Mouse (Mus musculus): ENCODE measurements around the gene Rcc2. TPM values are rescaled to one million over a fixed set of nuclear protein-coding genes. Genes with fewer than 3 reads are reported as not detected.
A peak's percentile ranks its signal among the peaks of the same experiment; 100 is the strongest.

Gene Rcc2
- total and polyA plus RNA-seq, 3 experiments, result 254 to 427 (median 270) TPM

GRCm38 (mm10) chr4:140761601-140762000, 61.3 kb downstream of the Rcc2 start:
- no peak for DNase-seq (ENCODE audit: low read depth, low spot score)
- Histone ChIP-seq H3K4me1 (ENCODE audit: control insufficient read depth in 1 of 2, insufficient read depth in 2 of 2, low read length in 2 of 2) (peaks cover 0 to 3% of the 10 kb centered on the region in 2 experiments; a peak in 1 of 4 replicates), H3K9me3 (replicated peaks; ENCODE audit: insufficient read depth, low read length) (no peaks in the 10 kb centered on the region), H3K79me2 (ENCODE audit: control insufficient read depth, insufficient read depth, low read length, poor library complexity) (no peaks in the 10 kb centered on the region), H3K36me3 (ENCODE audit: control insufficient read depth in 1 of 2, insufficient read depth in 2 of 2, low read length in 2 of 2) (no peaks in the 10 kb centered on the region), H3K4me3 (ENCODE audit: control insufficient read depth in 1 of 2, insufficient read depth in 1 of 2, low read depth in 2 of 2, low read length in 2 of 2) (no peak overlapping the region), H3K9ac (ENCODE audit: control insufficient read depth, low read depth, low read length, poor library complexity, severe bottlenecking) (no peak overlapping the region), H3K27ac (ENCODE audit: control insufficient read depth, low read depth, low read length) (no peak overlapping the region), H3K27me3 (ENCODE audit: control insufficient read depth in 1 of 2, insufficient read depth in 2 of 2, low read length in 2 of 2) (no peaks in the 10 kb centered on the region; a peak in 1 of 4 replicates)
- TF ChIP-seq MAFK (IDR thresholded peaks at IDR 0.05; ENCODE audit: borderline replicate concordance, low read depth, low read length) (no peak), USF1 (IDR thresholded peaks at IDR 0.05; ENCODE audit: low read depth, low read length) (no peak), POLR2AphosphoS2 (IDR thresholded peaks at IDR 0.05; ENCODE audit: low read length) (no peak), ZKSCAN1 (IDR thresholded peaks at IDR 0.05; ENCODE audit: low read depth, low read length) (no peak), SMC3 (IDR thresholded peaks at IDR 0.05; ENCODE audit: low read depth, low read length) (no peak), CTCF (IDR thresholded peaks at IDR 0.05 in 2 of 3, conservative IDR thresholded peaks at IDR 0.05 in 1 of 3; ENCODE audit: control insufficient read depth in 1 of 3, insufficient read depth in 1 of 3, low read depth in 2 of 3, low read length in 3 of 3, poor library complexity in 1 of 3, severe bottlenecking in 1 of 3) (no peak), ZC3H11A (IDR thresholded peaks at IDR 0.05; ENCODE audit: low read depth, low read length) (no peak), MXI1 (IDR thresholded peaks at IDR 0.05; ENCODE audit: low read depth, low read length) (no peak), POLR2AphosphoS5 (IDR thresholded peaks at IDR 0.05; ENCODE audit: borderline replicate concordance, low read depth, low read length) (no peak), BHLHE40 (IDR thresholded peaks at IDR 0.05; ENCODE audit: borderline replicate concordance, low read depth, low read length) (no peak), TAL1 (IDR thresholded peaks at IDR 0.05; ENCODE audit: low read length) (no peak), POLR2A (IDR thresholded peaks at IDR 0.05; ENCODE audit: control insufficient read depth in 1 of 2, insufficient read depth in 1 of 2, low read depth in 1 of 2, low read length in 2 of 2, poor library complexity in 1 of 2) (no peak), KAT2A (conservative IDR thresholded peaks at IDR 0.05; ENCODE audit: low read depth, low read length) (no peak), SIN3A (IDR thresholded peaks at IDR 0.05; ENCODE audit: low read length) (no peak), TBP (IDR thresholded peaks at IDR 0.05; ENCODE audit: low read depth, low read length) (no peak), NRF1 (IDR thresholded peaks at IDR 0.05; ENCODE audit: insufficient read depth, low read depth, low read length, poor library complexity, severe bottlenecking) (no peak), NELFE (IDR thresholded peaks at IDR 0.05; ENCODE audit: low read depth, low read length) (no peak), MEF2A (IDR thresholded peaks at IDR 0.05; ENCODE audit: extremely low read depth, insufficient replicate concordance, low read depth, low read length, poor library complexity, severe bottlenecking) (no peak)

GRCm38 (mm10) chr4:140763158-140763557, 62.8 kb downstream of the Rcc2 start:
- Histone ChIP-seq H3K9me3 (replicated peaks; ENCODE audit: insufficient read depth, low read length) (no peaks in the 10 kb centered on the region), H3K4me3 (ENCODE audit: control insufficient read depth in 1 of 2, insufficient read depth in 1 of 2, low read depth in 2 of 2, low read length in 2 of 2) (no peak overlapping the region), H3K79me2 (ENCODE audit: control insufficient read depth, insufficient read depth, low read length, poor library complexity) (no peaks in the 10 kb centered on the region), H3K4me1 (ENCODE audit: control insufficient read depth in 1 of 2, insufficient read depth in 2 of 2, low read length in 2 of 2) (no peaks in the 10 kb centered on the region), H3K27ac (ENCODE audit: control insufficient read depth, low read depth, low read length) (no peak overlapping the region), H3K27me3 (ENCODE audit: control insufficient read depth in 1 of 2, insufficient read depth in 2 of 2, low read length in 2 of 2) (no peaks in the 10 kb centered on the region; a peak in 1 of 4 replicates), H3K36me3 (ENCODE audit: control insufficient read depth in 1 of 2, insufficient read depth in 2 of 2, low read length in 2 of 2) (no peaks in the 10 kb centered on the region), H3K9ac (ENCODE audit: control insufficient read depth, low read depth, low read length, poor library complexity, severe bottlenecking) (no peak overlapping the region)
- TF ChIP-seq ETS1 (IDR thresholded peaks at IDR 0.05; ENCODE audit: low read depth, low read length) (no peak), HCFC1 (IDR thresholded peaks at IDR 0.05; ENCODE audit: low read depth, low read length) (no peak), GABPA (IDR thresholded peaks at IDR 0.05; ENCODE audit: low read depth, low read length) (no peak), CTCF (IDR thresholded peaks at IDR 0.05 in 2 of 3, conservative IDR thresholded peaks at IDR 0.05 in 1 of 3; ENCODE audit: control insufficient read depth in 1 of 3, insufficient read depth in 1 of 3, low read depth in 2 of 3, low read length in 3 of 3, poor library complexity in 1 of 3, severe bottlenecking in 1 of 3) (peak; percentile 69 to 84 (median 70)), ZC3H11A (IDR thresholded peaks at IDR 0.05; ENCODE audit: low read depth, low read length) (peak; percentile 71), E2F4 (IDR thresholded peaks at IDR 0.05; ENCODE audit: borderline replicate concordance, low read depth, low read length) (no peak), NRF1 (IDR thresholded peaks at IDR 0.05; ENCODE audit: insufficient read depth, low read depth, low read length, poor library complexity, severe bottlenecking) (no peak), SMC3 (IDR thresholded peaks at IDR 0.05; ENCODE audit: low read depth, low read length) (peak; percentile 81), KAT2A (conservative IDR thresholded peaks at IDR 0.05; ENCODE audit: low read depth, low read length) (no peak), RAD21 (IDR thresholded peaks at IDR 0.05; ENCODE audit: low read depth, low read length) (peak; percentile 71), ELF1 (IDR thresholded peaks at IDR 0.05; ENCODE audit: low read depth, low read length) (no peak), UBTF (IDR thresholded peaks at IDR 0.05; ENCODE audit: borderline replicate concordance, insufficient read depth, low read depth, low read length) (no peak), MYB (IDR thresholded peaks at IDR 0.05; ENCODE audit: low read depth, low read length) (no peak), POLR2AphosphoS5 (IDR thresholded peaks at IDR 0.05; ENCODE audit: borderline replicate concordance, low read depth, low read length) (no peak)
- peak; percentile 75 for DNase-seq (ENCODE audit: low read depth, low spot score)
